Mouse (Mus musculus) hindbrain, embryonic 12.5 days (tissue): ENCODE data around the gene Lypla2. TPM values are rescaled to one million over a fixed set of nuclear protein-coding genes. Genes with fewer than 3 reads are reported as not detected.

Experiments used
- ATAC-seq: fragments of 200-750 bp; cut with Nextera tagmentation; 2 replicates; pipeline ENCODE4 v1.8.0; 2017; ENCODE audit warnings: moderate TSS enrichment; ENCODE audit not compliant: low FRiP score
- H3K27ac ChIP-seq: fragments of 300-500 bp; sonication (generic); 2 replicates; pipeline ENCODE4 v1.5.1; 2016; ENCODE audit warnings: mild to moderate bottlenecking
- H3K27me3 ChIP-seq: fragments of 300-500 bp; sonication (generic); 2 replicates; pipeline ENCODE4 v1.6.1; 2016; ENCODE audit warnings: mild to moderate bottlenecking
- H3K36me3 ChIP-seq: fragments of 300-500 bp; sonication (generic); 2 replicates; pipeline ENCODE4 v1.6.1; 2016; ENCODE audit warnings: mild to moderate bottlenecking
- H3K4me1 ChIP-seq: fragments of 300-500 bp; sonication (generic); 2 replicates; pipeline ENCODE4 v1.6.1; 2016
- H3K4me2 ChIP-seq: fragments of 300-500 bp; sonication (generic); replicated peaks from 2 replicates; pipeline ENCODE4 v1.6.1; 2016; ENCODE audit warnings: mild to moderate bottlenecking
- H3K4me3 ChIP-seq: fragments of 300-500 bp; sonication (generic); 2 replicates; pipeline ENCODE4 v1.5.1; 2016; ENCODE audit warnings: mild to moderate bottlenecking
- H3K9ac ChIP-seq: fragments of 300-500 bp; sonication (generic); 2 replicates; pipeline ENCODE4 v1.6.1; 2016; ENCODE audit warnings: mild to moderate bottlenecking, moderate library complexity
- H3K9me3 ChIP-seq: fragments of 300-500 bp; sonication (generic); replicated peaks from 2 replicates; pipeline ENCODE4 v1.6.1; 2016; ENCODE audit warnings: mild to moderate bottlenecking
- WGBS: fragments of 180-500 bp; shearing (Covaris S2); methylation state at CpG from one replicate; pipeline ENCODE4 v1.1.7; 2016; 5-methylcytosine and 5-hydroxymethylcytosine counted together
- polyA plus RNA-seq: library from polyadenylated mRNA; unstranded; fragments of >200 nt; fragmentation: Nextera tagmentation; extraction: Ambion mirVana; gene quantifications from 2 replicates; pipeline ENCODE4 v1.2.1, GENCODE M21; 2016

Gene Lypla2
- polyA plus RNA-seq, 1 experiment from 2014 or later = 167 TPM

- Histone ChIP-seq H3K9me3 (no peaks in the 10 kb centered on the region), H3K4me3 (no peak overlapping the region), H3K4me2 (no peak overlapping the region), H3K36me3 (peaks cover 43% of the 10 kb centered on the region), H3K4me1 (peaks cover 6% of the 10 kb centered on the region), H3K27me3 (no peaks in the 10 kb centered on the region), H3K9ac (no peak overlapping the region), H3K27ac (no peak overlapping the region)
- no peak for ATAC-seq
- 57% methylated on average over 8 of the region's 8 CpGs for WGBS
Measured at GRCm38 (mm10) chr4:135958354-135958753, 14.1 kb downstream of the Lypla2 start.

- Histone ChIP-seq H3K4me3 (no peak overlapping the region), H3K27ac (no peak overlapping the region), H3K27me3 (no peaks in the 10 kb centered on the region), H3K4me2 (no peak overlapping the region), H3K36me3 (peaks cover 57% of the 10 kb centered on the region), H3K9ac (no peak overlapping the region), H3K9me3 (no peaks in the 10 kb centered on the region), H3K4me1 (no peaks in the 10 kb centered on the region)
- 85% methylated on average over 6 of the region's 9 CpGs for WGBS
- no peak for ATAC-seq
Measured at GRCm38 (mm10) chr4:135955886-135956285, 16.5 kb downstream of the Lypla2 start.

- no peak for ATAC-seq
- WGBS = 12% methylated on average over 2 of the region's 2 CpGs
Measured at GRCm38 (mm10) chr4:135954241-135954640, 18.2 kb downstream of the Lypla2 start.

GRCm38 (mm10) chr4:135953179-135953578 is 19.2 kb downstream of the Lypla2 start:
- Histone ChIP-seq H3K27ac (no peak overlapping the region), H3K4me1 (no peaks in the 10 kb centered on the region; the same call in 1 of the 2 replicates), H3K4me2 (no peak overlapping the region), H3K36me3 (peaks cover 39% of the 10 kb centered on the region), H3K9me3 (no peaks in the 10 kb centered on the region), H3K27me3 (no peaks in the 10 kb centered on the region), H3K4me3 (no peak overlapping the region), H3K9ac (no peak overlapping the region)
- 89% methylated on average over 3 of the region's 3 CpGs for WGBS
- ATAC-seq = no peak

More at GRCm38 (mm10) chr4:135954241-135954640, 18.2 kb downstream of the Lypla2 start:
- no peaks in the 10 kb centered on the region; the same call in 1 of the 2 replicates for H3K4me1 ChIP-seq
- H3K27me3 ChIP-seq = no peaks in the 10 kb centered on the region
- H3K9me3 ChIP-seq = no peaks in the 10 kb centered on the region
- H3K9ac ChIP-seq = no peak overlapping the region
- no peak overlapping the region for H3K4me2 ChIP-seq
- no peak overlapping the region for H3K4me3 ChIP-seq
- no peak overlapping the region for H3K27ac ChIP-seq
- H3K36me3 ChIP-seq = peaks cover 49% of the 10 kb centered on the region

GRCm38 (mm10) chr4:135951505-135951904 is 20.9 kb downstream of the Lypla2 start:
- Histone ChIP-seq H3K4me1 (peaks cover 4% of the 10 kb centered on the region), H3K36me3 (peaks cover 31% of the 10 kb centered on the region)
- WGBS = 96% methylated on average over 3 of the region's 3 CpGs

GRCm38 (mm10) chr4:135950365-135950764 is 22.1 kb downstream of the Lypla2 start:
- Histone ChIP-seq H3K9me3 (no peaks in the 10 kb centered on the region), H3K27me3 (no peaks in the 10 kb centered on the region), H3K27ac (no peak overlapping the region), H3K4me1 (peaks cover 9% of the 10 kb centered on the region), H3K9ac (0 out of 2 replicates have a peak overlapping the region, but pooled peaks have one; percentile 38), H3K4me3 (no peak overlapping the region), H3K36me3 (peaks cover 23% of the 10 kb centered on the region), H3K4me2 (no peak overlapping the region)
- WGBS = 91% methylated on average over 6 of the region's 6 CpGs
- ATAC-seq = no peak

More at GRCm38 (mm10) chr4:135951505-135951904, 20.9 kb downstream of the Lypla2 start:
- no peak overlapping the region for H3K27ac ChIP-seq
- no peak overlapping the region for H3K4me2 ChIP-seq
- H3K9ac ChIP-seq = no peak overlapping the region
- H3K27me3 ChIP-seq = no peaks in the 10 kb centered on the region
- H3K4me3 ChIP-seq = no peak overlapping the region
- no peaks in the 10 kb centered on the region for H3K9me3 ChIP-seq
- no peak for ATAC-seq

GRCm38 (mm10) chr4:135949911-135950310 is 22.5 kb downstream of the Lypla2 start:
- Histone ChIP-seq H3K4me2 (no peak overlapping the region), H3K4me1 (peaks cover 9% of the 10 kb centered on the region), H3K36me3 (peaks cover 23% of the 10 kb centered on the region), H3K9me3 (no peaks in the 10 kb centered on the region), H3K9ac (0 out of 2 replicates have a peak overlapping the region, but pooled peaks have one; percentile 38), H3K27me3 (no peaks in the 10 kb centered on the region), H3K27ac (no peak overlapping the region), H3K4me3 (no peak overlapping the region)
- no peak for ATAC-seq
- 52% methylated on average over 6 of the region's 6 CpGs for WGBS

GRCm38 (mm10) chr4:135949475-135949874 is 23.0 kb downstream of the Lypla2 start:
- Histone ChIP-seq H3K9ac (no peak overlapping the region), H3K4me2 (no peak overlapping the region), H3K27ac (no peak overlapping the region), H3K27me3 (no peaks in the 10 kb centered on the region), H3K9me3 (no peaks in the 10 kb centered on the region), H3K4me1 (peaks cover 9% of the 10 kb centered on the region), H3K4me3 (no peak overlapping the region), H3K36me3 (peaks cover 23% of the 10 kb centered on the region)
- ATAC-seq = no peak
- WGBS = 83% methylated on average over 10 of the region's 10 CpGs

- no peak overlapping the region for H3K9ac ChIP-seq
- ATAC-seq = no peak
- H3K4me2 ChIP-seq = no peak overlapping the region
Measured at GRCm38 (mm10) chr4:135948142-135948541, 24.3 kb downstream of the Lypla2 start.

GRCm38 (mm10) chr4:135946659-135947301 is 25.6 kb downstream of the Lypla2 start:
- Histone ChIP-seq H3K9ac (peak overlapping the region; percentile 75), H3K4me2 (peak overlapping the region; percentile 73), H3K27ac (peak overlapping the region; percentile 64), H3K36me3 (peaks cover 15% of the 10 kb centered on the region), H3K4me1 (peaks cover 9% of the 10 kb centered on the region), H3K9me3 (no peaks in the 10 kb centered on the region), H3K4me3 (peak overlapping the region; percentile 77), H3K27me3 (no peaks in the 10 kb centered on the region)
- WGBS = 2% methylated on average over 28 of the region's 28 CpGs
- ATAC-seq = peak; percentile 47; the same call in 1 of the 2 replicates

More at GRCm38 (mm10) chr4:135948142-135948541, 24.3 kb downstream of the Lypla2 start:
- H3K9me3 ChIP-seq = no peaks in the 10 kb centered on the region
- whole genome bisulfite sequencing = 94% methylated on average over 8 of the region's 8 CpGs
- no peak overlapping the region for H3K4me3 ChIP-seq
- H3K36me3 ChIP-seq = peaks cover 21% of the 10 kb centered on the region
- H3K27ac ChIP-seq = no peak overlapping the region
- H3K27me3 ChIP-seq = no peaks in the 10 kb centered on the region
- peaks cover 9% of the 10 kb centered on the region for H3K4me1 ChIP-seq

- peaks cover 10% of the 10 kb centered on the region for H3K36me3 ChIP-seq
- peak within 1 kb of the TSS; percentile 75 for H3K9ac ChIP-seq
- H3K4me3 ChIP-seq = peak within 1 kb of the TSS; percentile 77
- H3K27me3 ChIP-seq = no peaks in the 10 kb centered on the region
- H3K4me1 ChIP-seq = peaks cover 9% of the 10 kb centered on the region
- ATAC-seq = peak; percentile 88
- under 1% methylated on average over 23 of the region's 23 CpGs for WGBS
- H3K4me2 ChIP-seq = peak within 1 kb of the TSS; percentile 73
- no peaks in the 10 kb centered on the region for H3K9me3 ChIP-seq
- peak within 1 kb of the TSS; percentile 64 for H3K27ac ChIP-seq
Measured at GRCm38 (mm10) chr4:135946278-135946658, 26.2 kb downstream of the Lypla2 start, which contains the start of gene Hmgcl. Hmgcl (plus strand) TSS chr4:135946448.

GRCm38 (mm10) chr4:135945706-135946105 is 26.7 kb downstream of the Lypla2 start:
- 76% methylated on average over 10 of the region's 10 CpGs for WGBS
- Histone ChIP-seq H3K4me2 (peak overlapping the region; percentile 73), H3K9ac (peak overlapping the region; percentile 75), H3K4me3 (peak overlapping the region; percentile 77), H3K27me3 (no peaks in the 10 kb centered on the region), H3K4me1 (peaks cover 9% of the 10 kb centered on the region), H3K36me3 (peaks cover 9% of the 10 kb centered on the region), H3K9me3 (no peaks in the 10 kb centered on the region; the same call in 1 of the 2 replicates), H3K27ac (peak overlapping the region; percentile 64)
- ATAC-seq = peak; percentile 36; the same call in 1 of the 2 replicates

- Histone ChIP-seq H3K27me3 (no peaks in the 10 kb centered on the region), H3K4me3 (no peak overlapping the region), H3K36me3 (peaks cover 19% of the 10 kb centered on the region), H3K27ac (no peak overlapping the region), H3K4me2 (no peak overlapping the region), H3K4me1 (peaks cover 9% of the 10 kb centered on the region), H3K9me3 (no peaks in the 10 kb centered on the region; the same call in 1 of the 2 replicates), H3K9ac (no peak overlapping the region)
- 58% methylated on average over 4 of the region's 4 CpGs for WGBS
- no peak for ATAC-seq
Measured at GRCm38 (mm10) chr4:135943389-135943788, 29.0 kb downstream of the Lypla2 start.
